ENCODE assay signal across 8 mouse cellular contexts in genomic region chr9:45555036-45555826, GRCm38 (mm10).
DNase-seq lines count a peak whose midpoint lies in the region; ATAC-seq lines count a peak whose summit lies in the region.

No protein-coding gene starts in this region.

- no peaks in the 10 kb centered on the region for H3K36me3 ChIP-seq in neural tube, embryonic 15.5 days

- WGBS in neural tube, embryonic 15.5 days = 28% methylated on average over 17 of the region's 17 CpGs

- H3K27me3 ChIP-seq in neural tube, embryonic 15.5 days (replicated peaks) = no peaks in the 10 kb centered on the region

- peak overlapping the region; percentile 23; the same call in 1 of the 2 replicates for H3K4me2 ChIP-seq in neural tube, embryonic 15.5 days

- peaks cover 40% of the 10 kb centered on the region for H3K4me1 ChIP-seq in neural tube, embryonic 15.5 days

- H3K27ac ChIP-seq in neural tube, embryonic 15.5 days (replicated peaks) = peak overlapping the region; percentile 61

- no peak overlapping the region for H3K9ac ChIP-seq in neural tube, embryonic 15.5 days (replicated peaks)

- no peak overlapping the region for H3K4me3 ChIP-seq in neural tube, embryonic 15.5 days (replicated peaks)

- DNase-seq in adrenal gland, postnatal 10 days = peak; percentile 14
- no peak for DNase-seq in adrenal gland, postnatal 4 days (ENCODE audit: low spot score in 2 of 2)
- DNase-seq in testis, postnatal 14 days (ENCODE audit: low spot score) = peak; percentile 21
- no peak for DNase-seq in testis, postnatal 10 days (ENCODE audit: low spot score)
- DNase-seq in kidney, postnatal 10 days = peak; percentile 44
- DNase-seq in T-cell, adult 2 months (ENCODE audit: low spot score) = no peak
- DNase-seq in urinary bladder, adult 18-20 months (ENCODE audit: low spot score in 2 of 2) = no peak

- H3K9me3 ChIP-seq in neural tube, embryonic 15.5 days (replicated peaks) = no peaks in the 10 kb centered on the region

- ATAC-seq in neural tube, embryonic 15.5 days (ENCODE audit: low FRiP score) = no peak

Comparison
In these comparisons a context has a peak if more than half of its experiments do, and no peak if none do; other contexts are left out.
1. DNase-seq: peak in adrenal gland, postnatal 10 days (single experiment), testis, postnatal 14 days (single experiment) and kidney, postnatal 10 days (single experiment); none in adrenal gland, postnatal 4 days (0 of 2), testis, postnatal 10 days (single experiment), T-cell, adult 2 months (single experiment) and urinary bladder, adult 18-20 months (0 of 2).